Mouse (Mus musculus): ENCODE measurements around the gene Mfsd6l.

DNA sequence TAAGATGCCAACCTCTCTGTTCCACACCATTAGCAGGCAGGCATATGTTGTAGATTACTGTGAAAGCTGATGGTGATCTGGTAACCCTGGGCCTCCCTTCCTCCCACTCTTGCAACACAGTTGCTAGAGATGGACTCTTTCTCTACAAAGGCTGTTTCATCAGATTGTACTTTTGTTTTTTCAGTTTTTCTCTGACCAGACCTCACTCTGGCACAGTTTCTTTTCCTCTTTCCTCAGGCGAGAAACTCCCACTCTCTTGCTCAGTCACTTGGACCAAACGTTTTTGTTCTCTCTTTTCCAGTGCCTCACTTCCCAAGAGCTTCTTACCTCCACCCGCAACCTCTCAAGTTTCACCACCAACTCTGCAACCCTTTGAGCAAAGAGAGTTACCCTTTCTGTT, 42.0 kb upstream of the Mfsd6l start:
- TF ChIP-seq CTCF (IDR thresholded peaks at IDR 0.05; ENCODE audit: insufficient read depth, low read depth, low read length) (no peak), POLR2A (IDR thresholded peaks at IDR 0.05; ENCODE audit: insufficient read depth, low read depth, low read length) (no peak)
